Mouse (Mus musculus) lung, adult 18-20 months (tissue): Measurements from ENCODE around the gene Cldn5.
A peak's percentile ranks its signal among the peaks of the same experiment; 100 is the strongest.

ENCODE experiments used
- DNase-seq, 2 experiments: peaks; one replicate each; pipeline ENCODE4 v3.0.0; 2022; ENCODE audit warnings: mixed read lengths in 2 of 2

The Cldn5 gene

GRCm38 (mm10) chr16:18786652-18787051 lies 10.0 kb downstream of the Cldn5 start:
- no peak for DNase-seq

- DNase-seq: no peak
Observed at GRCm38 (mm10) chr16:18788627-18789406, 12.2 kb downstream of the Cldn5 start.

DNA sequence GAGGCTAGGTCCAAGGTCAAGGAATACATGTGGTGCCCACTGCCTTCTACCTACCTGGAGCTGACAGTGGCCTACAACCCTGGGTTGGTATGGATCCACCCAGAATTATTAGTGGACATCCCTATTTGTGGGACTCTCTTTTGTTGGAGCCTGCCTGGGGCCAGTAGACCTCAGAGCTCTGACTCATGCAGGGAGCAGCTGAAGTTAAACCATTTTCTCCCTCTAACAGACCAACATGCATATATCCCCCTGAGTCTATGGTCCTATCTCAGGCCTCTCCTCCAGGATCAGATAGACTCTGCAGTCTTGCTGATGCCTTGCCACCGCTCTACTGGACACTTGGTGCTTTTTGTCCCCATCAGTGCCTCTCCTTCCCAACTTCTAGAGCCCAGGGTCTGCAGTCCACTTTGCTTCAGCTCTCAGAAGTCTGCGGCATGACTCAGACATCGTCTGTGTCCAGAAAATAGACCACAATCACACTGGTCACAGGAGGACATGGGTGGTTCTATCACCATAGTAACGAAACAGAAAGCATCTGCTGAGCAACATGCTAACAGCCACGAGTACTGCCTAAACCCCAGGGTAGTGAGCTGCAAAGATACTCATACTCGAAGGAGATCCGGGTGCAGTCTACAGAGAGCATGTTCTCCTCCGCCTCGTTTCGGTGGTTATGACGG lies 18.7 kb downstream of the Cldn5 start:
- no peak for DNase-seq

DNA sequence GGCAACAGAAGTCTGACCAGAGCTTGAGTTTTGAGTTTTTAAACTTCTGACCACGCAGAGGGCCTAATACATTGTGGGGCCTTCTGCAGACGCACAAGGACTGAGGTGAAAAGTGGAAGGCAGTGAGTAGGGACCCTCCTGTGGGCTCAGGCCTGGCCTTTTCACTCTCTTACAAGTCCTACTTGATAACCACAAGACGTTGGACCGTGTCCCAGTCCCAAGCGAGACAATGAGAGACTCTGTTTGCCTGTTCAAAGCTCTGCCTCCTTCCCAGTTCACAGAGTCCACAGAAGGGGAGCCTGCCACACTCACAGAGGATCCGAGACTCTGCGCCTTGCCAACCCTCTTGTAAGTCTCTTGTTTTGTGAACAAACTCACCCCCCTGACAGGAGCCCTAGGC lies 20.0 kb downstream of the Cldn5 start:
- DNase-seq: peak in 1 of 2 experiments; percentile 18

- DNase-seq: no peak
Observed at GRCm38 (mm10) chr16:18798151-18798550, 21.5 kb downstream of the Cldn5 start.

DNA sequence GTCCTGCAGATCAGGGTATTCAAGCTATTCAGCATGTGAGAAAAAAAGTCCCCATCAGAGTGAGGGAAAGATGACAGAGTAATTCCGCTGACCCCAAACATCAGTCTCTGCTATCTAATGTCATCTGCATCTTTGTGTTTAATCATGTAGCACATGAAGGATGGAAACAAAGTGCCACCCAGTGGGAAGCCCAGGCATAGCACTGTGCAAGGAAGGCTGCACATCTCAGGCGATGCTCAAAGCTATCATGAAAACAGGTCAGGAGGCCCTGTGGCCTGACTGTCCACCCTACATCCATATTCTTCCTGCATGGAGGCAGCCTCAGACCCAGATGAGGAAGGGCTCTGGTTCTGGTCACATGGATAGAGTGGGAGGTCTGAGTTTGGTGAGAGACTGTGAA lies 22.2 kb downstream of the Cldn5 start:
- peak; percentile 32 to 48 for DNase-seq

DNA sequence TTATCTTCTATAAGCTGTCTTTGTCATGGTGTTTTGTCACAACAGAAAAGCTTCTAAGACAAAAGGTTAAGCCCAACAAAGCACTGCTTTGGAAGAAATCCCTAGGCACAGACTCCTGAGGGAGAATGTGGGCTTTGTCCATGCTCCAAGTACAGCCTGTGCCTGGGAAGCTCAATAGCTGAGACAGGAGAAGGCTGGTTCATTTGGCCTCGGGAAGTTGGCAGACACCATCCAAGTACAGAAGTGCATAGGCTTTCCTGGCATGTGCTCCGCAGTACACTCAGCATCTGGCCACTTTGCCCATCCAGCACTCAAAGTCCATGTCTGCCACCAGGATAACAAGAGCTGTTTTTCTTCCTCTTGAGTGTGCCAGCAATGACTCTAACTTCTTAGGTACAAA lies 29.1 kb downstream of the Cldn5 start:
- no peak for DNase-seq

DNA sequence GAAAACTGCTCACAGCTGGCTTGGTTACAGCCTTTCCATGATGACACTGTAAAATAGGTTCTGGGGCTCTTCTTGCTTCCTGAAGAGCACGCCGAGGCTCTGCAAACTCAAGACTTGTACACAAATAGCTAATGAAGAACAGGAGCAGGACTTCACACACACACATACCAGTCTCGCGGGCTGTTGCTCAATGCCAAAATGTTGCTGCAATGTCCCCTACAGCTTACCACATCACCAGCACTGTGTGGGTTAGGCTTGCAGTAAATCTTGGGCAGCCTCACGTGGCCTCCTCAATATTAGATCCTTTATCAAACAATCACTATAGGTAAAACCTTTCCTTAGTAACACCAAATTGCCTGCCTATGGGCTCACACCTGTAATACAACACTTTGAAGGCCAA lies 32.4 kb downstream of the Cldn5 start:
- DNase-seq: peak; percentile 23 to 25

DNA sequence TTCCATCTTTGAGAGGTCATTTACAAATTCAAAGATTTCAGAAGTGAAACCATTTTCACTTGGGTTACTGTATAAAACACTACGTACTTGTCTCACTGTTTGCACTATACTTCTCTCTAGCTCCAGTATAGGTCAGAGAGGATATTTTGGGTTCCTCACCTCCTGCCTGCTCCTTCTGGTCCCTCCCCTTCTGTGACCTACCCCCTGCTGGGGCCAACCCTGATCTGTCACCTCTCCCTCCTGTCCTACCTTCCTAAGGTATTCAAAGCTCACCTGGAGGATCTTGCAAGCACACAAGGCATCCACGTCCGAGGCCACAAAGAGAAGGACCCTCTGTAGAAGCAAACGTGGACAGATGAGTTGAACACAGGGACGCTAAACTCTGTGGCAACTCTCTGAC lies 34.4 kb downstream of the Cldn5 start:
- no peak for DNase-seq

DNA sequence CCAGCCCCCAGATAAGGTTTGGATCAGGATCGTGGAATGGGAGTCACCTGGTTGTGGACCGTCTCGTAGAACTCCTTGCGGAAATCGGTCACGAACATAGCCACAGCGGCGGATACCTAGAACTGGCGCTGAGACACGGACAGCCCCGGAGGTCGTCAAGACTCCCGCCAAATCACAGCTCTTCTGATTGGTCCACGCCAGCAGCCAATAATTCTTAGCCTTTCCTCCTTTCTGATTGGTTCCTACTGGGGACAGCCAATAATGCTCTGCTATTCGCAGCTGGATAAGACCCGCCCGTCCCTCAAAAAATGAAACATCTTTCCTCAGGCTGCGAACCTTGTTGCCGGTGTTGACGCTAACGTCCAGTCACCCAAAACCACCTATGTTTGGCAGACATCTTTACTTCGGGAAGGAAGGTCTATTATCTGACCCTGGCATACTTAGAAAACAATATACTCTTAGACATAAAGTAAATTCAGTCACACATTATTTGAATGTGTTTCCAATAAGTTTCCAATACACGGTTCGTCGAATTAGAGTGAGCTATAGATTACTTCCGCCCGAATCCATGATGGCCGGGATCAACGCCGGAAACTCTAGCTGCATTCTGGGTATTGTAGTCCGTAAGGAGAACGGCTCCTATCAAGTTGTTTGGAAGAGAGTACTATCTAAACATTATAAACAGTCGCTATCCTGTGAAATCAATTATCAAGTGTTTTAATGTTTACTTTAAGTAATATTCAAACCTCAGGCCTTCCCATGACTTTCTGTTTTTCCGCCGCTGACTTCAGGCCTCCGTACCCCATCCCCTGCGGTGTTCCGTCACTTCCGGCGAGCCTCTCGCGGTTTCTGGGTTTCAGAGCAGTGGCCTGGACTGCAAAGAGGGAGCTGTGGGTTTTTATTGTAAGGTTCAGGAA lies 35.1 kb downstream of the Cldn5 start, which contains the start of the genes Ufd1 and Cdc45:
TSS of gene Ufd1 (plus strand) at position 312 of the 917 bp plus-strand sequence.
TSS of gene Cdc45 (minus strand) at position 520 of the 917 bp plus-strand sequence.
- peak; percentile 92 to 95 for DNase-seq

GRCm38 (mm10) chr16:18812385-18812910 lies 35.8 kb downstream of the Cldn5 start:
- peak in 1 of 2 experiments; percentile 10 for DNase-seq

DNA sequence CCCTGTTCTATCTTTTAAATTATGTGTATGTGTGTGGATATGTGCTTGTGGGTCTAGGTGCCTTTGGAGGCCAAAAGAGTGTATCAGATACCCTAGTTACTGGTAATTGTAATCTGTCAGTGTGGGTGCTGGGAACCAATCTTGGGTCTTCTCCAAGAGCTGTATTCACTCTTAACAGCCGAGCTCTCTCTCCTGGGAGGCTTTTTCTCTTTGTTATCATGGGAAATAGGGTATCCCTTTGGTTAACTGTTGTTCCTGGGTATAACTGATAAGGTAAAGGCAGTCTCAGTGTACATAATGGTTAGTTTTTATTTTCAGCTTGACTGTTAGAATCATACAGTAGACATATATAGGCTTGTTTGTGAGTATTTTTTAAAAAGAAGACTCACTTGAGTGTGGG lies 45.7 kb downstream of the Cldn5 start:
- no peak for DNase-seq

DNA sequence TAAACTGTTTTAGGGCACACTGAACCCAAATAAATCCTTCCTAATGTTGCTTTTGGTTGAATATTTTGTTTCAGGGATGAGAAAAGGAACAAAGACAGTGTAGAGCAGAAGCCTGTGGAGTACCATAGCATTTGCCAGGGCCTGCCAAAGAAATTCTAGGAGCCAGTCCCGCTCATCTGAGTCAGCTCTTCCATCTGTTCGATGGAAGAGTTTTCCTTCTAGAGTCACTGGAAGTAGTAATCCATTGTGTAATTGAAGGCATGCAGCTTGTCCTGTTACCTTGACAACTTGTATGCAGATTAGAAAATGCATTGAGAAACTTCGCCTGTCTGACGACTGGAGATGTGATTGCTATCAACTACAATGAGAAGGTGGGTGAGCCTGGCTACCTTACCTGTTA lies 46.3 kb downstream of the Cldn5 start:
- DNase-seq: no peak
